8 mouse cellular contexts compared by ENCODE assay signal in the genomic region with DNA sequence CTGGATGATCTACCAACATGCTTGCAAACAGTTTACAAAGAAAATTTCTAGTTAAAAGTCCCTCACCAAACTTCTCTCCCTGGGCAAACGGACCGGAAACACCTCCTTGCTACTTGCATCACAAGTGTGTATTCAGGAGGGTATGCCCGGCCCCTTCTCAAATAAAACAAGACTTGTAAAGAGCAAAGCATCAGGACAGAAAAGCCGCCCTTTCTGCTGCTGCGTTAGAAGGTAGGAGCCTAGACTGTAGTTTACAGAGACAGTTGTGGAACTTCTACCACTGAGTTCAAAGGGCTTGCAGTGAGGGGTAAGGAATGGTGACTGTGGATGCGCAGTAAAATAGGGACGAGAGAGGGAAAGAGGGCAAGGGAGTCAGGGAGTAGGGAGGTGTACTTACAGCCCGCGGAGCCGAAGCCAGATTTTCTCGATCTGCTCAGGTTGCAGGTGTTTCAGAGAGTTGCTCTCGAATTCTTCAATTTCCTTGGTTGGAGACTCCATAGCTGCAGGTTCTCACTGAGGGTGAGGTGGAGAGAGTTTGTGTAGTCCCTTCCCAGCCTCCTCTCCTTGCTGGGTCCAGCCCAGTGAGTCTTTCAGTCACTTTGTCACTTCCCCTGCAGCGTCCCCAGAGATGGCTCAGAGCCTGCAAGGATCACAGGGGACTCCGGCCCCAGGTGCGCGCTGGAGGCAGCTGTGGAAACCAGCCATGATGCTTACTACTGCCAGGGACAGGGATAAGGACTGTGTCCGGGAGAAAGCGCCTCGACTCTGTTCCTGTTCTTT.
A peak's percentile ranks its signal among the peaks of the same experiment; 100 is the strongest.
DNase-seq lines count a peak whose midpoint lies in the region; ATAC-seq and TF ChIP-seq lines count a peak whose summit lies in the region.

No protein-coding gene starts in this region.

- H3K4me1 ChIP-seq in forebrain, embryonic 13.5 days: peaks cover 28% of the 10 kb centered on the region
- H3K4me1 ChIP-seq in intestine, embryonic 15.5 days (replicated peaks): peaks cover 11% of the 10 kb centered on the region
- 0 out of 2 replicates have a peak, but pooled peaks cover 2% of the 10 kb centered on the region for H3K4me1 ChIP-seq in small intestine, adult 2 months (ENCODE audit: control insufficient read depth, insufficient read depth, insufficient read length, low read length)

- DNase-seq in retina, postnatal 1 day: peak; percentile 24
- DNase-seq in retina, embryonic 14.5 days (ENCODE audit: low spot score): no peak
- DNase-seq in gastrocnemius, adult 8-10 months (ENCODE audit: low spot score in 2 of 2): no peak
- no peak for DNase-seq in frontal cortex, postnatal 14 days (ENCODE audit: low spot score in 2 of 2)

- TF ChIP-seq CTCF in small intestine, adult 2 months (IDR thresholded peaks at IDR 0.05; ENCODE audit: extremely low read depth, insufficient read length, insufficient replicate concordance, low read depth, low read length): no peak

- peak overlapping the region; percentile 91 for H3K4me2 ChIP-seq in forebrain, embryonic 13.5 days
- H3K4me2 ChIP-seq in intestine, embryonic 15.5 days (replicated peaks): peak overlapping the region; percentile 75

- WGBS in forebrain, embryonic 13.5 days: under 1% methylated on average over 19 of the region's 19 CpGs
- 3% methylated on average over 19 of the region's 19 CpGs for WGBS in intestine, embryonic 15.5 days
- 7% methylated on average over 19 of the region's 19 CpGs for WGBS in small intestine, adult 2 months

- no peak for TF ChIP-seq POLR2A in small intestine, adult 2 months (IDR thresholded peaks at IDR 0.05; ENCODE audit: low read depth, low read length)

- H3K27ac ChIP-seq in forebrain, embryonic 13.5 days: 0 out of 2 replicates have a peak overlapping the region, but pooled peaks have one; percentile 40
- H3K27ac ChIP-seq in intestine, embryonic 15.5 days: no peak overlapping the region
- H3K27ac ChIP-seq in small intestine, adult 2 months (ENCODE audit: insufficient read depth, low read depth, low read length): no peak overlapping the region

- no peaks in the 10 kb centered on the region for H3K9me3 ChIP-seq in forebrain, embryonic 13.5 days (replicated peaks)
- no peaks in the 10 kb centered on the region for H3K9me3 ChIP-seq in intestine, embryonic 15.5 days

- no peaks in the 10 kb centered on the region; the same call in 1 of the 2 replicates for H3K27me3 ChIP-seq in forebrain, embryonic 13.5 days
- no peaks in the 10 kb centered on the region for H3K27me3 ChIP-seq in intestine, embryonic 15.5 days (replicated peaks)
- H3K27me3 ChIP-seq in small intestine, adult 2 months (ENCODE audit: control insufficient read depth, insufficient read depth, low read length): no peaks in the 10 kb centered on the region

- peak overlapping the region; percentile 76 for H3K9ac ChIP-seq in forebrain, embryonic 13.5 days
- H3K9ac ChIP-seq in intestine, embryonic 15.5 days: 0 out of 2 replicates have a peak overlapping the region, but pooled peaks have one; percentile 20

- ATAC-seq in forebrain, embryonic 13.5 days: peak; percentile 70
- peak; percentile 58 for ATAC-seq in intestine, embryonic 15.5 days
- ATAC-seq in activated CD4-positive, CD25-positive, alpha-beta regulatory T cell, adult 4 months: no peak

- H3K36me3 ChIP-seq in forebrain, embryonic 13.5 days (ENCODE audit: poor library complexity, severe bottlenecking): no peaks in the 10 kb centered on the region
- no peaks in the 10 kb centered on the region for H3K36me3 ChIP-seq in intestine, embryonic 15.5 days
- no peaks in the 10 kb centered on the region for H3K36me3 ChIP-seq in small intestine, adult 2 months (ENCODE audit: control insufficient read depth, insufficient read depth, low read length)

- H3K4me3 ChIP-seq in forebrain, embryonic 13.5 days: peak overlapping the region; percentile 53
- peak overlapping the region; percentile 33 for H3K4me3 ChIP-seq in intestine, embryonic 15.5 days (replicated peaks)
- H3K4me3 ChIP-seq in small intestine, adult 2 months (ENCODE audit: low read depth, low read length): peak overlapping the region; percentile 31
